ENCODE assay signal across 28 mouse cellular contexts in the genomic region with DNA sequence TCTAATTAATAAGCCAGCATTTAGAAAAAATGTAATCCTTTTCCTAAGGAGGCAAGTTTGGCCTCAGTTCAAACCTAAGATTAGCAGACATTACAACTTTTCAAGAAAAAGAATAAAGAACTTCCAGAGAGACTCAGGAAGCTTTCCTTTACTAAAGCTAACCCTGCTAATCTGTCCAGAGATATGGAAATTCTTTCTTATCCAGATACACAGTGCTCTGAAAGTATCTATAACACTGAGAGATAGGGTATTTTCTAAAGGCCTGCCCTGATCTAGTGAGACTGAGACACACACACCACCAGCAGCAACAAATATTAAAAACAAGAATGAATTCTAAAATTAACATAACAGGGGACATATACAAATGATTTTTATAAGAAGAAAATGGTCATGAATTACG.
"Had no signal": no experiment of that assay in that cellular context is flagged by ENCODE, and none has a peak within 500 bp of the region (broad histone marks: within the 10 kb centered on the region; RNA-seq: fewer than 3 reads in every experiment).

No protein-coding gene starts in this region.

- H3K27me3 ChIP-seq: limb, embryonic 12.5 days; limb, embryonic 13.5 days; limb, embryonic 15.5 days; lung, embryonic 15.5 days; midbrain, embryonic 15.5 days had no signal

- H3K27ac ChIP-seq: limb, embryonic 10.5 days; limb, embryonic 12.5 days; limb, embryonic 13.5 days; limb, embryonic 15.5 days; liver, embryonic 12.5 days; liver, embryonic 13.5 days; liver, embryonic 14.5 days; liver, embryonic 15.5 days; lung, embryonic 15.5 days; macrophage; midbrain, embryonic 10.5 days; midbrain, embryonic 12.5 days; midbrain, embryonic 13.5 days; midbrain, embryonic 15.5 days; neural tube, embryonic 12.5 days had no signal

- H3K36me3 ChIP-seq: liver, embryonic 12.5 days; liver, embryonic 13.5 days; liver, embryonic 15.5 days; lung, embryonic 15.5 days; midbrain, embryonic 12.5 days; midbrain, embryonic 13.5 days; midbrain, embryonic 15.5 days had no signal

- H3K9ac ChIP-seq: limb, embryonic 12.5 days; limb, embryonic 13.5 days; limb, embryonic 15.5 days; liver, embryonic 12.5 days; liver, embryonic 13.5 days; liver, embryonic 14.5 days; liver, embryonic 15.5 days; liver, postnatal 0 days; lung, embryonic 14.5 days; lung, embryonic 15.5 days; midbrain, embryonic 12.5 days; midbrain, embryonic 13.5 days; midbrain, embryonic 15.5 days; neural tube, embryonic 12.5 days had no signal

- H3K9me3 ChIP-seq: limb, embryonic 10.5 days; limb, embryonic 12.5 days; limb, embryonic 13.5 days; limb, embryonic 15.5 days; liver, embryonic 12.5 days; liver, embryonic 13.5 days; liver, embryonic 15.5 days; lung, embryonic 15.5 days; megakaryocyte, embryonic 14.5 days; midbrain, embryonic 10.5 days; midbrain, embryonic 12.5 days; midbrain, embryonic 13.5 days; midbrain, embryonic 15.5 days; neural tube, embryonic 12.5 days had no signal

- DNase-seq: left cerebral cortex, postnatal 4 days; liver; liver, embryonic 13.5 days; liver, postnatal 0 days; lung, adult 18-20 months; lung, adult 2 months; lung, embryonic 14.5 days; lung, postnatal 10 days; lung, postnatal 14 days; lung, postnatal 36 days; lung, postnatal 4 days; midbrain, embryonic 14.5 days had no signal

- H3K4me3 ChIP-seq: limb, embryonic 10.5 days; limb, embryonic 12.5 days; limb, embryonic 13.5 days; limb, embryonic 15.5 days; liver, embryonic 12.5 days; liver, embryonic 13.5 days; liver, embryonic 15.5 days; lung, embryonic 15.5 days; megakaryocyte, embryonic 14.5 days; midbrain, embryonic 10.5 days; midbrain, embryonic 12.5 days; midbrain, embryonic 13.5 days; midbrain, embryonic 15.5 days; myocyte; neural tube, embryonic 12.5 days had no signal
